Mouse (Mus musculus) adrenal gland, adult 8-10 months (tissue): ENCODE measurements around the gene Tefm. TPM values are rescaled to one million over a fixed set of nuclear protein-coding genes. Genes with fewer than 3 reads are reported as not detected.
"Not testable (repeated sequence)": the region's sequence is repeated elsewhere in the genome, so short reads cannot be mapped to it uniquely, and the experiment has no call there.

ENCODE experiments used
- DNase-seq: peaks from one replicate; pipeline ENCODE4 v3.0.0; 2022
- total RNA-seq, 4 experiments: library from RNA; stranded (reverse); gene quantifications; 2 replicates each; pipeline ENCODE4 v1.2.4; 2022

Gene Tefm
- 10 to 100 TPM; 15.5 to 23.6 (median 17.5) TPM for total RNA-seq

DNA sequence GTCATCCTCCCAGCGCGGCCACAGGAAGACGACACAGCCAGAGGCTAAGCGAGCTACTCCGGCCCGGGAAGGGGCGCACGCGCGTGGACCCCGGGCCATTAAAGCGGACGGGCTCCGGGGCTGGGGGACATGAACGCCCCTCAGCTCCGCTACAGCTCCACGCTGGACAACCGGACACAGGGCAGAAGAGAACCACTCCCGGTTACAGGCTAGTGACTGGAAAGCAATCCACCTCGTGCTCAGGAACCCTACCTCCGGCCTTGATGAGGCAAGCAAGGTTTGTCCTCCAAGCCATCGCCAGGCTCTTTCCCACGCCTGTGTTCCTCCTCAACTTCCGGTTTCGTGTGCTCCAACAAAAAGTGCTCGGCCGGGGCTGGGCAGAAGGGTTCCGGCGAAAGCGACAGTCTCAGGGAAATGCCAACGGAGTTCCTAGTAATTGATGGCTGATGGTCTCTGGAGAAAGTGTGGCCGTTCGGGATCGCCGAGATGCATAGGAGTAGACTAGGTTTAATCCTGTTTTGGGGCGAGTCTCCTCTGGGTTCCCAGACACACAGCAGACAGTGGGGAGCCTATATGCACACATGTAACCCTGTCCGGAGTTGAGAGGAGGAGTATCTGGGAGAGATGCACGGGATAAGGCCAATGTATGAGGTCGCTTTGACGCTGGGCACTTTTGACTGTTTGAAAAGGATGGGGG is at the start of gene Tefm:
Tefm (minus strand) TSS at position 351 of the 697 bp plus-strand sequence.
- DNase-seq: peak; percentile 75

DNA sequence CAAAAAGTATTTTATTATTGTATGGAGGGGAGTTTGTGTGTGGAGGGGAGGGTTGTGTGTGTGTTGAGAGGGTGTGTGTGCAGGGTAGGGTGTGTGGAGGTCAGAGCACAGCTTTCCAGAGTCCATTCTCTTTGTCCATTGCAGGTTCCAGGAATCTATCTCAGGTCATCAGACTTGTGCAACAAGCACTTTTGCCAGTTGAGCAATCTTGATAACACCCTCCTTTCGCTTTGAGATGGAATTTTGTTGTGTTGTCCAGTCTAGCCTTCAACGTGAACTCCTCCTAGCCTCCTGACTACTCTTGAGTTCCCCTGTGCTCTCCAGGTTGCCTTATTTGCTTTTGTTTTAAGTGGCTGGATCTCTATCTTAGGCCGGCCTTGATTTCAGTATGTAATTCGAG is 48.3 kb upstream of the Tefm start:
- no peak for DNase-seq

DNA sequence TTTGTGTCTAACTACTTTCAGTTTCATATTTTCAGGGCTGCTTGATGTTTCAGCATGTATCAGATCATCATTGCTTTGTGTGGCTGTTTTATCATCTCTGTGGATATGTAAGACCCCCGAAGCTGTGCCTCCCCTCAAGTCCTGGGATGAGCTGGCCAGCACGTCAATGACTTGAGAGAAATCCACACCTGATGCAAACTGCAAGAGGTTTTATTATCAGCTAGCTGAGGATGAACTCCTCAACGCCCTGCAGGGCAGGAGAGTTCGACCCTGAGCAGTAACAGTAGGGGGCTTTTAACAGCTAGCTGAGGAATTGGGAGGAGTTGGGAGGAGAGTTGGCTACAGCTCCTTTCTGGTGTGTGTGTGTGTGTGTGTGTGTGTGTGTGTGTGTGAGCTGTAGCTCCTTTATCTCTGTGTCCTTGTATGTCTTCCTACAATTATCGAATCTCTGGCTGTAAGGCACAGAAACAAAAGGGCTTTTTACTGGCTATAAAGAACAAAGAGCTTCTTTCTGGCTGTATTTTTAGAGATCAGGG is 43.5 kb upstream of the Tefm start:
- DNase-seq: not testable (repeated sequence)

DNA sequence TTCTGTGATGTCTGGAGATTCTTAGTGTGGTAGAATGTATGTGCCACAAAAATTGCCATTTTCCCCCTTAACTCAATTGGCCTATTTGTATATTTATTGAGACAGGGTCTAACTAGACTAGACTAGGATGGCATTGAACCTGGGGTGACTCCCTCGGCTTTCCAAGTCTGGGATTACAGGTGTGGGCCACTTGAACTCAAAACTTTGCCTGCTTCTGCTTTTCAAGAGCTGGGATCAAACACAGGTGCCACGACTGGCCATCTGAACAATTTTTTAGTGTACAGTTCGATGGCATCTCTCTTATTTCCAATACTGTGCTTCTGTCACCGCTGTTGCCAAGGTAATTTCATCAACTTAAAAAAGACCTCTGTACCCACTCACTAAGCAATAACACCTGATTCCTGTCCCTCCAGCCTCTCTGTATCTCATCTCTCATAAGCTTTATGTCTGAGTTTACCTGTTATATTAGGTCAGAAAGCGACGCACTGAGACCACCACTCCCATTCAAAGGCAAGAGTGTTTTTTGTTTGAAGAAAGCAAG is 42.6 kb upstream of the Tefm start:
- no peak for DNase-seq

DNA sequence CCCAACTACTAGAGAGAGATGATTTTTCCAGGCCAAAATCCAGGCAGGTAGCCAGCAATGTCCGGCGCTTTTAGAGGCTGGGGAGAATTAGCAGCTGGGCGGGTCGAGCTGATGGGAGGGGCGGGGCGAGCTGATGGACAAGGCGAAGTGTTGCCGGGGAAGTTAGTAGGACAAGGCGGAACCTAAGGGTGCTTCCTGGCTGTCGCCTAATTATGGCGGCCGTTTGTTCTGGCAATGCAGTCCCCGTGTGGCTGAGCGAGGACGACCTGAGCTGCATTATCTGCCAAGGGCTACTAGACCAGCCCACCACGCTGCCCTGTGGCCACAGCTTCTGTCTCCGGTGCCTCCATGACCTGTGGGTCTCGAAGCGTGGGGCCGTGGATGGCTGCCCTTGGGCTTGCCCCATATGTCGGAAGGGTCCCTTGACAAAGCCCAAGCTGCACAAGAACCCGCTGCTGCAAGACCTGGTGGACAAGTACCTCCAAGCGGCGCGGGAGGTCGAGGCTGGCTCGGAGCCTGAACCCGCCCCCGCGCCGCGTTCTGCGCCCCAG is 41.8 kb upstream of the Tefm start, which contains the start of gene Rnf135:
Rnf135 (plus strand) TSS at position 147 of the 551 bp plus-strand sequence.
- peak; percentile 90 for DNase-seq

DNA sequence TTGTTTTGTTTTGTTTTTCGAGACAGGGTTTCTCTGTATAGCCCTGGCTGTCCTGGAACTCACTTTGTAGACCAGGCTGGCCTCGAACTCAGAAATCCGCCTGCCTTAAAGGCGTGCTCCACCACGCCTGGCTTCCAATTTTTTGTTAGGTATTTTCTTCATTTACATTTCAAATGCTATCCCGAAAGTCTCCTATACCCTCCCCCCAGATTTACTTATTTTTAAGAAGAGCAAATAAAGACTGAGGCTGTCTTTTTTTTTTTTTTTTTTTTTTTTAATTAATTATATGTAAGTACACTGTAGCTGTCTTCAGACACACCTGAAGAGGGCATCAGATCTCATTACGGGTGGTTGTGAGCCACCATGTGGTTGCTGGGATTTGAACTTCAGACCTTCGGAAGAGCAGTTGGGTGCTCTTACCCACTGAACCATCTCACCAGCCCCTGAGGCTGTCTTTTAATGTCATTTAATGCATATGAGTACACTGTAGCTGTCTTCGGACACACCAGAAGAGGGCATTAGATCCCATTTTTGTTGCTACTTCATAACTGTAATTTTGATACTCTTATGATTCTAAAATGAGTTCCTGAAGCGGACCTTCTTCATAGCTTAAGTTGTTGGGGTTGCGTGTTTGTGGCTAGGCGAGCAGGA is 41.2 kb upstream of the Tefm start:
- DNase-seq: not testable (repeated sequence)

DNA sequence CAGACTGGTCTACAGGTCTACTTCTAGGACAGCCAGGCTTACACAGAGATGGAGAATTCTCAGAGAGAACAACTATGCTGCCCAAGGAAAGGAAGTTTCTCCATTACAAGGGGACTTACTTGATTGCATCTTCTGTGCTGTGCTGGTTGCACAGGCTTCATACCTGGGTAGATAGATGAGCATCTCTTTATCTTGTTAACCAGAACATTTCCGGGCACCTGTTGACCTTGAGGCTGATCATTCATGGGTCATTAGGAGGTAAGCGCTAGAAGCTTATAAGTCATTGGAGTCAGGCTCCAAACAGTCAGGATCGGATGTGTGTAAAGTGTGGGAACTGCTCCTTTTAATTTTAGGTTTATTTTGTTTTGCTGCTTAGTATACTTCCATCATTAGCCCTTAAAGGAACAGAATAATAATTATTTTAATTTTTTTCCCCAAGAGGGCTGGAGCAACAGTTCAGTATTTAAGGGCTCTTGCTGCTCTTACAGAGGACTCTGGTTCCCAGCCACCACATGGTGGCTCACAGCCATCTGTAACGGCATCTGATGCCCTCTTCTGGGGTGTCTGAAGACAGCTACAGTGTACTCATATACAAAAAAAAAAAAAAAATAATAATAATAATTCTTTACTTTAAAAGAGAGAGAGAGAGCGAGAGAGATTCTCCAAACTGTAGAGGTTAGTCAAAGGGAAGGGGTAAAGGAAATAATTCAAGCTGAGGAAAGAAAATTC is 39.2 kb upstream of the Tefm start:
- DNase-seq: no peak

DNA sequence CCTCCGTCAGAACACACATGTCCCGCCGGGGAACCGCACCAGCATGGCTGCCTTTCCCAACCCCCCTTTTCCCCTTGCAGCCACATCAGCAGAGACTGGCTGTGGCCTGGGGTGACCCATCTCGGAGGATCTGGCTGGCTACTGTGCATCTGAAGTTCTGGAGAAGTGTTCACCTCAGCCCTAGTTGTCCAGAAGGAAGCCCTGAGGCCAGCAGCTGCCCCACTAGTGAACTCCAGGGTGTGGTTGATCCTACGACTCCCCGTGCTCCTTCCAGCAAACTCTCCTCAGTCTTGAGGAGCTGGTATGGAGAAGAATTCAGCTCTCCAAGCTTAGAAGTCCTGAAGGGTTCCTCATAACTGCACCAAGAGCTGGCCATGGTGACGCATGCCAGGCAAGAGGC is 36.3 kb upstream of the Tefm start:
- no peak for DNase-seq

DNA sequence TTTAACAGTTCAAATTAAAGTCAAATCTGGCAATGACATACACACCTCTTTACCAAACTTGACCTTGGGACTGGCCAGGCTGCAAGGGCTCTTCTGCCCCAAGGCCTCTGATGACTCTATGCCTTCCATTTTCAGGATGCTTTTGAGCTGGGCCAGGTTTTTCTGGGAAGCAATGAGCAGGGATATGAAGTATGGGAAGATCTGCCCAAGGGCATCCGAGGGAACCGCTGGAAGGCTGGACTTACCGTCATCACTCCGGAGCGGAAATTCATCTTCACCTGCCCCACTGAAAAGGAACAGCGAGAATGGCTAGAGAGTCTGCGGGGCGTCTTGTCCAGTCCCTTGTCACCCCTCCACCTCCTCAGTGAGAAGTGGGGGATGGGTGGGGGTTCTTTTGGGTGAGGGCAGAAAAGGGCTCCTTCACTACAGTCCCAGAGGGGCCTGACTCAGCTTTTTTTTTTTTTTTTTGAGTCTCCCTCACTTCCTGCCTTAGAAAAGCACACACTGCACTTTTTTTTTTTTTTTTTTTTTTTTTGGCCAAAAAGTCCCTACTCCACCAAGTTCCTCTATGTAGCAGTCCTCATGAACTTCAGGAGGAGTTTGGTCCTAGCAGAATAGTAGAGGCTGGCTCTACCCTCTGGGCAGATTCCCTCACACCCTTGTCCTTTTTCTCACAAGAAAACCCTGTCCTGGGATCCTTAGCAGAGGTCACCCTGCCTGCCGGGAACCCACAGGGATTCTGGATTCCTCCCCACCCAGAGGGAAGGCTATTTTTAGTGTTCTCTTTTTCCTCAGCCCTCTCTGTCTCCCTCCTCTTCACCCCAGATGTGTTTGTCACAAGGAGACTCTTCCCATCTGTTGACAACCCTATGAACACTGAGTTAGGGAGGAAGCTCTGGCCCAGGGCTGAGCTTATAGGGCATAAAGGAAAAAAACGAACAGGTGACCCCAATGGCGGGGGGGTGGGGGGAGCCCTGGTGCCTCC is 35.2 kb upstream of the Tefm start:
- DNase-seq: peak; percentile 43

DNA sequence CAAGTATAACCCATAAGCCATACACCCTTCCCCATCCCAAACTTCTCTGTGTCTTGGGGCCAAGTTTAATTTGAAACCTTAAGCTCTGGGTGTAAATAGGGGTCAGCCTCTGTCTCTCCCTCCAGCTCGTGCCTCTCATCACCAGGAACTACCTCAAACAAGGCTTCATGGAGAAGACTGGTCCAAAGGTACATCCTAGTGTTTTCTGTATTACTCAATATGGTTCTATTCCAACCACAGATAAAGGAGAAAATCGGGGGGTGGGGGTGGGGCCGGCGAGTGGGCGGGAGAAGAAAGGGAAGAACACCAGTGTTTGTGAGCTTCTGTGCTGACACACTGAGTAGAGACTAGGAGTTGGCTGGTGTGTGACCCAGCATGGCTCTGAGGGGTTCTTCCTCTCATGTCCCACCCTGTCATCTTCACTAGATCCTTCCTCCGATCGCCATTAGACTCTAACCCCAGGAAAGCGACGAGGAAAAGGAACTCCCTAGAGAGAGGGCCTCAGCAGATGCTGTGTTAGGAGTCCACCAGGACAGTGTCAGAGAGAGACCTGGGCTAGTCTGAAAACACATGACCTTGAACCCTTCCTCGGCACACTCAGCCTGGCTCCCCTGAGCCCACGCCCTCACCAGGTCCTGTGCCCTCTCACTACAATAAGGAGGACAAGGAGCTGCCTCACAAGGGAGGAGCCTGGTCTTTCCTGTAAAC is 32.1 kb upstream of the Tefm start:
- no peak for DNase-seq

DNA sequence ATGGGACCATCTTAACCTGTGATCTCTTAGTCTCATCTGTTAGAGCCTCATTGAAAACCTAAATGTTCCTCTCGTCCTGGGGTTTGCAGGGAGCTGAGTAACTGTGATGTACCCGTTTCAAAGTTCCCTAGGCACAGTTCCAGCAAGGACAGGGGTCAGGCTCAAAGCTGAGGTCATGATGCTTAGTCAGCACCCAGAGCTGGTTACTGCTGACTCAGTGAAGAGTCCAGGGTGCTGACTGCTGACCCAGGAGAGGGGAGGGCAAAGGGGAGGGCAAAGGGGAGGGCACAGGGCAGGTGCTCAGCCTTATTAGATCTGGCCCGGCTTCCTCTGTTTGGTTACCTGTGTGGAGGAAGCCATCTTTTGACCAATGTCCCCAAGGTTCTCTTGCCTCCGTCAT is 29.9 kb upstream of the Tefm start:
- DNase-seq: peak; percentile 76

DNA sequence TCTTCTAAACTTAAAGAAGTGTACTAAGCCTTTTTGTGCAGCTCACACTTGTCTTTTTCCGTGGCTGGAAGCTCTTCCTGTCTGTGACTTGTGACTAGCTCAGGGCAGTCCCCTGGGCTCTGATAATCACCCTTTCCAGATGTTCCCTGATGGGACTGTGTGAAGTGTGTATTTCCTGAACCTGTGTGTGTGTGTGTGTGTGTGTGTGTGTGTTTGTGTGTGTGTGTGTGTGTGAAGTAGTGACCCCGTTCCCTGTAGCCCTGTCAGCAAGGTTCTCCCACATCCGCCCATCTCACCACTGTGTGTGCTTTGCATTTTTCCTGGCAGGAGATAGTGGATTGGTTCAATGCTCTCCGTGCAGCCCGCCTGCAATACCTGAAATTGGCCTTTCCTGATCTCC is 28.4 kb upstream of the Tefm start:
- no peak for DNase-seq

DNA sequence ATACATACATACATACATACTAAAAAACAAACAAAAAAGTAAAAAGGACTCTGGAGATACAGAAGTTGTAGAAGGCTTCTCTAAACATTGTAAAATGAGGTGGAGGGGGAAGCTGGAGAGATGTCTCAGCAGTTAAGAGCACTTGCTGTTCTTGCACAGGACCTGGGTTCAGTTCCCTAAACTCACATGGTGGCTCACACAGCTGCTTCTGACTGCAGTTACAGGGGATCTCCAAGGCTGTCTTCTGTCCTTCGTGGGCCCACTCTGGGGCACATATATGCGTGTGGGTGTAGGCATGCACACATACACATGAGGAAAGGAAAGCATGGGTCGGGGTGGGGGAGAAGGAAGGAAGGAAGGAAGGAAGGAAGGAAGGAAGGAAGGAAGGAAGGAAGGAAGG is 27.7 kb upstream of the Tefm start:
- no peak for DNase-seq

DNA sequence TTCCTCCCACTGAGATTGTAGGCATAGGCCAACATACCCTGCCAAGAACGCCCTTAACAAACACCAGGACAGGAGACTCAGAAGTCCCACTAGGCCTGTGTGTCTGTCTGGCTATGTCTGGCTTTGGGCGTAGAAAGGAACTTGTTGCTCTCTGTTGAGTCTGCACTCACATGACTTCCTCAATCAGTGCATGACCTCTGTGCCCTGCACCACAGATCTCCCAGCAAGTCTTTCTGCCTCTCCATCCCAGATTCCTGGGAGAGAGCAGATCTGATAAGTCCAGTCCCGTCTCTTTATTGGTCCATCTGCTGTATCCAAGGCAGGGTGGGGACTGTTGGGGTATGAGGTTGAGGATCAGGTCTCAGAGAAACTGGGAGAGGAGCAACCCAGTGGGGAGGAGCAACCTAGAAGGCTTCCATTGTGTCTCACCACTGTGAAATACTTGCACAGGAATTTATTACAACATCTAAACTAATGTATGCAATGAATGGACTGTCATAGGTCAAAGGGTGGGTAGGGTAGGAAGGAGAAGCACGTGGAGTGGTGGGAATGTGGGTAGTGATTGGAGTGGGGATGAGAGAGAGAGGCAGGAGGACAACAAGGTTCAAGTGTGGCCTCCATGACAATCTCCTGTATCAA is 26.8 kb upstream of the Tefm start:
- no peak for DNase-seq

DNA sequence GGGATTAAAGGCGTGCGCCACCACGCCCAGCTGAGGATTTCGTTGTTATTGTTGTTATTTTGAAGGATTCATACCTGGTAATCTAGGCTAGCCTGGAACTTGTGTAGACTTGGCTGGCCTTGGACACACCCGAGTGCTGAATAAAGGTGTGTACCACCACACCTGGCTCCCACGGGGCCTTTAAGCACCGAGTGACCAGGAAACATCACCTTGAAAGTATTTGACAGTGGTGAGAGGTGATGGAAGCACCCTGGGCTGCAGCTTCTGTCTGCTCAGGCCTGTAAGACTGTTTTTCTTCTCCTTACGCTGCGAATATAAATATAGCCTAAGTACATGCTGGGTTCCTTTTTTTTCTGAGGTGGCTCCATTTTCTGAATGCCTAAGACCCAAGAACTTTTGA is 26.1 kb upstream of the Tefm start:
- DNase-seq: no peak

DNA sequence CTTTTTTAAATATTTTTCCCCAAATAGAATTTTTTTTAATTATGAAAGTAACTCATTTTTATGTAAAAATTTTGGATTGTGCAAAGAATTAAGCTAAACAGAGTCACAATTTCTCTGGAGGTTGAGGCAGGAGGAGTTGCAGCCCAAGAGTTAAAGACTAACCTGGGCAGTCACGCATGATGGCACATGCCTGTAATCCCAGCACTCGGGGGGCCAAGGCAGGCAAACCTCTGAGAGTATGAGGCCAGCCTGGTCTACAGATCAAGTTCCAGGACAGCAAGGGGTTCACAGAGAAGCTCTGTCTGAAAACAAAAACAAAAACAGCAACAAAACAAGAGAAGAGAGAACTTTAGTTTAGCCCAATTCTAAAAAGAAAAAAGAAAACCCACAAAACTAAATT is 22.2 kb upstream of the Tefm start:
- no peak for DNase-seq

DNA sequence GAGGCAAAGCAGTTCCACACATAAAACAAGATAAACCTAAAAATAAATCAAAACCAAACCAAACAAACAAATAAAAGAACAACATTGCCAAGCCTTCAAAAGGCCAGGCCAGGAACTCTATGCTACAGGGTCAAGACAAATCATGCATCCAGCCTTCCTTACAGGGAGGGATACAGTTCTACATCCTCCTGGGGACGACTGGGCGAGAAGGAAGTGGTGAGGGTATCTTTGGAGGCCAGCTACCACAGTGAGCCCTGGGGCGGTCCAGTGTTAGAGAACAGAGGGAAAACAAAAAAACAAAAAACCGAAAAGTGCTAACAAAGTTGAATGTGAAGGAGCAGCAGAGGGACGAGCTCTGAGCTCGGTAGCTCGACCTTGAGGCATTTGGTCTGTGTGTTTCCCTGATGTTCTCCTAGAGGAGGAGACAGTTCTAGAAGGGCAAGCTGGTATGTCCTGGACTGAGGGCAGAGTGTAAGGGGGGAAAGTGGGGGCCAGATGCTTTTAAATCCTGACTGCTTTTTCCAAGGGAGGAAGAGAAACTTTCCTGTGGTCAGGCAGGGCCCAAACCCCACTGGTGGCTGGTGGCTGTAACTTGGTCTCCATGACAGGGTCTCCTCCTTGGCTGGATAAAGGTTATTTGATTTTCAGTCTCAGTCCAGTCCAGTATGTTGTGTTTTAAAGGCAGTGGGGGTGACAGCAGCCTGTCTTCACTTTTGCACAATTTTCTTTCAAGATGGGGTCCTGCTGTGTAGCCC is 21.6 kb upstream of the Tefm start:
- no peak for DNase-seq

DNA sequence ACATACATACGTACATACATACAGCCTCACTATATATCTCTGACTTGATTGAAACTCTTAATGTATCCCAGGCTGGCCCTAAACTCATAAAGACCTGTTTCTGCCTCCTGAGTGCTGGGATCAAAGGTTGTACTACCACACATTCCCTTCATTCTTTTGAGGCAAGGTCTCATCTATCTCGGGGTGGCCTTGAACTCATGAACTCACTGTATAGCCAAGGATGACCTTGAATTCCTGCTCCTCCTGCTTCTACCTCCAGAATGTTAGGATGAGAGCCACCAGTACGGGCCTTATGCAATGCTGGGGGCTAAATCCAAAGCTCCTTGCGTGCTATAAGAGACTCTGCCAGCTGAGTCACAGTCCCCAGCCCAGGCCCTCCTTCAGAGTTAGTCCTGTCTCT is 19.1 kb upstream of the Tefm start:
- no peak for DNase-seq

DNA sequence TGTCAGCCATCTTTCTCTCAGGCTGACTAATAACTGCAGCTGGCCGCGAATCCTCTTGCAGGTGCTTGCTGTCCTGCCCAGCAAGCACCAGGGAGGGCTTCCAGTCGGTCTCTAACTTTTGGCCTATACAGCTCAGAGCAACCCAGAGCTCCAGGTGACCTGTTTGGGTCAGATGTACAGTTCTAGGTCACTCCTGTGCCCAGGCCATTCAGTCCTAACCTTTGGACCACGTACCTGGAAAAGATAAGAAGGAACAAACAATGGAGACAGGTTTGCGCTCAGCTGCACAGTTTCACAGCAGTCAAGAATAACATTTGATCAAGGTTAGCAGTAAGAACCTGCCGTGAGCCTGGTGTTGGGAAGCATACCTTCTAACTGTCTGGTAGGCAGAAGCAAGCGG is 17.0 kb upstream of the Tefm start:
- DNase-seq: no peak

DNA sequence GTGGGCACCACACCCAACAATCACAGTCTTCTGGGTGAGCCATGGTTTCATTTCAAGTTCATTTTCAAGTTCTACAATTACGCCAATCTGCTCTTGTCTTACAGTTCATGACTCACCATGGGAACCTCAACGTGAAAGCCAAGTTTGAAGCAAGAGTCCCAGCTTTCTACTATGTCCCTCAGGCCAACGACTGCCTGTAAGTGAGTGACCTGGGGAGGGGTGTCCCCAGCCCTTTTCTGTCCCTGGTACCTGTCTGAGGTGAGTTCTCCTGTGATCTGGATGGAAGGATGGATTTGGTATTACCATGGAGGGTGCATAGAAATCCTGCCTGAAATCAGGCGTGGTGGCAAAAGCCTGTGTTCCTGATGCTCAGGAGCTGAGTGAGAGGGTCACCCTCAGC is 14.9 kb upstream of the Tefm start:
- DNase-seq: no peak
